Mouse (Mus musculus): ENCODE results near the gene Dnal4.

Gene Dnal4

DNA sequence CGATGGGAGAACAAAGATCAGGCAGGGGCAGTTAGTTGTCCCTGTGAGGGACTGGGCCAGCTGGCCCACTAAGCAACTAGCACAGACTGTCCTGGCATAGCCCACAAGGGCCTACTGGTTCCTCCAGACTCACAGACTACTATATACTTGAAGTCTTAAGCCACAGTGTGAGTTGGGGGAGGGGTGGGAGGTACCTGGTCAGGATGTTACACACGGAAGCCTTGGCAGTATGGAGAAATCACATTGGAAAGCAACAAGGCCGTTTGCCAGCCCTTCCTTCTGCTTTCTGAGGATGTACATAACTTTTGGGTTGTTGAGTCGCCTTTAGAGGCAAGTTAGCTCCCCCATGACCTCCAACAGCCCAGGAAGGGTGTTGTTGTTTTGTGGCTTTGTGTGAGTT is 44.0 kb downstream of the Dnal4 start:
- in situ Hi-C loops (cut with MboI), result no loop called here

DNA sequence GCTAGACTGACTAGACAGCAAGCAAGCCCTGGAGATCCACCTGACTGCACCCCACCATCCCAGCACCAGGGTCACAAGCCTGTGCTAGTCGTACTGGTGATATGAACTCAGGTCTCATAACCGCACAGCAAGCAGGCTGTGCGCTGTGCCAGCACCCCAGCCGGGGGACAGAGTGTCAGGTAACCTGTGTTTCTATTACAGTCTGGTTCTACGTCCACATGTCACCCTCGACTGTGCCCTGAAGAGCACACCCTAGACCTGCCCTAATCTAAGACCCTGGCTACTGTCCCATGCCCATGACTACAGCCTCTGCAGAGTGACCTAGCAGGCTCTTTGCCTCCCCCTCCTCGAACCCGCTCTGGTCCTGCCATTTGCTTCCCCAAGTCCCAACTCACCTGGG is 44.5 kb downstream of the Dnal4 start:
- in situ Hi-C loops (cut with MboI), result no loop called here

- in situ Hi-C loops (cut with MboI), result no loop called here
Measured at GRCm38 (mm10) chr15:79731554-79731953, 46.1 kb downstream of the Dnal4 start.

DNA sequence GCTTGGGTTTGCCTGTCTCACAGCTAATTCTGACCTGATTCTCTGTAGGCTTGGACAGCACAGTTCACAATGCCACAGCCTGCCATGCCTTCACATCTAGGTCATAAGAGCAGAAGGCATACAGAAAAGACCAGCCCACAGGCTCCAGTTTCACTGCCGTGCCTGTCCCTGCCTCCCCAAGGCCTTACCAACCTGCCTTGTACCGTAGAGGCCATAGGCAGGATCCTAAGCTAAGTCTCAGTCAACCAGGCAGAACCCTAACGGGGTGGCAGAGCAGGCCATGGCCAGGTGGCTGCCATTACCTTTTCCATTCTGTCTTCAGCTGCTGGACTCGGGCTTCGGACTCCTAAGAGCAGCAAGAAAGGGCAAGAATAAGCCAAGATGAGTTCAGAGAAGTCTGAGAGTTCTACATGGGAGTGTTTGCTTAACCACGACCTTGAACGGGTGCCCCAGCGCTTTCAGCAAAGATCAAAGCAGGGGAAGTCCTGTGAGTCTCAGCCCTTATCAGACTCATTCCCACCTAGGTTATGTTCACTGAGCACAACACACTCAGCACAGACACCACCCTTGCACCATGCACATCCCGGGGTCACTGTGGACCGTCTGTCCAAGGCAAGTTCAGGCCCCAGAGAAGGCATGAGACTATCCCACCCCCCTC is 48.8 kb downstream of the Dnal4 start:
- in situ Hi-C loops (cut with MboI), result no loop called here

DNA sequence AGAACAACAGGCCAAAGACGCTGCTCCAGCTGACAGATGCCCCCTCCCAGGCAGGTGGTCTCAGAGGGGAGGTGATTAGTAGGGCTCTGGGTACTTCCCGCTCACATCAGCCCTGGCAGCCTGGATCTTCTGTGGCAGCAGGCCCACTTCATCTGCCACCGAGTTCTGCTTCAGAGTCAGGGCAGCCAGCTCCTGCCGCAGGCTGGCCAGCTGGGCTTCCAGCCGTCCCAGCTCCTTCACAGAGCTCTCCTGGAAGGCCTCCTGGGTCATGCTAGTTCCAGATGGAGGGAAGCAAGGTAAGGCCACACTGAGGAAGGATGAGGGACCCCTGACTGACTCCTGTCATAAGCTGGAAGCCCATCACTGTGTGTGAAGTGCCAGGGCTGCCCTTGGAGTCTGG is 49.3 kb downstream of the Dnal4 start:
- in situ Hi-C loops (cut with MboI), result no loop called here

- in situ Hi-C loops (cut with MboI), result no loop called here
Measured at GRCm38 (mm10) chr15:79727840-79728239, 49.8 kb downstream of the Dnal4 start.

GRCm38 (mm10) chr15:79725190-79725789 is 52.4 kb downstream of the Dnal4 start:
- in situ Hi-C loops (cut with MboI), result no loop called here

GRCm38 (mm10) chr15:79723439-79723838 is 54.2 kb downstream of the Dnal4 start:
- in situ Hi-C loops (cut with MboI), result no loop called here

GRCm38 (mm10) chr15:79720796-79721195 is 56.9 kb downstream of the Dnal4 start:
- in situ Hi-C loops (cut with MboI), result no loop called here

DNA sequence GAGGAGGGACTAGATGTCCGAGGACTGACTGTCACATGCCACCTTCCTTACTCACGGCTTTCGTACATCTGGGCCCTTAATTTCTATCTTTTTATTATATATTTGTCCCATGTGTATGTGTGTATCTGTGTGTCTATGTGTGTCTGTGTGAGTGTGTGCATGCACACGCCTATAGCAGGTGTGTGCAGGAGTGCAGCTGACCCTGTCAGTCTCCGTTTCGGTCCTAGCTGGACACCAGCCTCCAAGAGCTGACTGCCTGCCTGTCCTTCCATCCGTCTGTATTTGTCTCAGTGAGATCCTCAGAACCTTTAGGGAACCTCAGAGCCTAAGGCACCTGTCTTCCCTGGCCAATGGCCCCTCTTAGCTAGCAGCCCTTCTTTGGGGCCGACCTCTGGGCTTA is 57.4 kb downstream of the Dnal4 start:
- in situ Hi-C loops (cut with MboI), result no loop called here

GRCm38 (mm10) chr15:79716710-79717109 is 60.9 kb downstream of the Dnal4 start:
- in situ Hi-C loops (cut with MboI), result no loop called here

- in situ Hi-C loops (cut with MboI), result no loop called here
Measured at GRCm38 (mm10) chr15:79715646-79716045, 62.0 kb downstream of the Dnal4 start.

Data from mature B cell (primary cell).